Mouse (Mus musculus) liver, adult 2 months (tissue): ENCODE results near the gene Clgn.

Experiments
- CTCF ChIP-seq: fragments of 200-500 bp; IDR thresholded peaks from 2 replicates; pipeline ENCODE4 v1.5.1; 2011; ENCODE audit warnings: low read depth, low read length, control low read depth
- POLR2A ChIP-seq: fragments of 200-500 bp; IDR thresholded peaks from 2 replicates; pipeline ENCODE4 v1.6.1; 2011; ENCODE audit warnings: low read length, control low read depth; ENCODE audit not compliant: insufficient read depth; ENCODE audit errors: extremely low read depth

GRCm38 (mm10) chr8:83442243-83443051, 52.8 kb downstream of the Clgn start:
- TF ChIP-seq CTCF (no peak), POLR2A (peak; percentile 61; the same call in 1 of the 2 replicates)
